Mouse (Mus musculus) left cerebral cortex, postnatal 36 days (tissue): ENCODE data around the gene Mllt6. TPM values are rescaled to one million over a fixed set of nuclear protein-coding genes. Genes with fewer than 3 reads are reported as not detected.
"Not testable (repeated sequence)": the region's sequence is repeated elsewhere in the genome, so short reads cannot be mapped to it uniquely, and the experiment has no call there.

ENCODE experiments used
- DNase-seq, 2 experiments: peaks; one replicate each; pipeline ENCODE4 v3.0.0; 2021 to 2022; ENCODE audit warnings: low spot score in 2 of 2, mixed read lengths in 1 of 2
- intact Hi-C: fragments of 180-260 bp; cut with DNase I; formaldehyde crosslinking; loops from one replicate; pipeline ENCODE4 v1.15.1; 2025
- total RNA-seq, 2 experiments: library from RNA; stranded (reverse); gene quantifications; 2 replicates each; pipeline ENCODE4 v1.2.3; 2021

The Mllt6 gene
- total RNA-seq, 2 experiments from 2014 or later: 129 to 134 TPM

DNA sequence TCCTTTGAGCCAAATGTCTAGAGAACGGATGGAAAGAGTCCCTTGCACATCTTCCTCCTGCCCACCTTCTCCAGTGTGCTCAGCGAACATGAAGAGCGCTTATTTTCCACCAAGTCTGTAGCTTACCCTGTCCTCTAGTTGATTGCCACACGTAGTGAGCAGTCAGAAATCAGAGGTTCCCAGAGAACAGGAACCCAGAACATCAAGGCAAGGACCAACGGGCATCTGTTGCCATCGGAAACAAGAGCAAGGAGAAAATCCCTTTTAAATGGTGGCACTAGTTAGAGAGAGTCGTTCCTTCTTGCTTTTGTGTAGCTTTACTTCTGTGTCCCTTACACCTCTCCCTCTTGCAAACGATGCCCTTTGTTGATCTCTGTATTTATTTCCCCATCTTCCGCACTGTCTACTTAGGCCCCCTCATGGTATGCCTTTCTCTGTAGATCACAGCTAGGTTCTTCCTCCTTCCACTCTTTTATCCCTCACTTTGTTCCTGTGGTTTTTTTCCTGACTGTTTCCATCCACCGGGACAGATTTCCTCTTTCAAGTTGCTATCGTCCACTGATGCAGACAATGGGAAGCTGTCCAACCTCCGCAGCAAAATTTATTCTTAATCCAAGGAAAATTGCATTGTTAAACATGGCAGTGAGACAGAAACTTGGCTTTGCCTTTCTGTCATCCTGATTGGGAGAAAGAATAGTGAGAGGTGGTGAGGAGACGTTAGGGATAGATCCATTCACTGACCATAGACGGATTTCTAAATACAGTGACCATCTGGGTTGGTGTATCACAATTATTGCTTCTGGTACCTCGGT, 38.6 kb downstream of the Mllt6 start:
- no peak for DNase-seq
- intact Hi-C loops: loop anchor here (5.0 kb wide), 1 partner anchor 41 kb away; the partner anchor contains the start of gene Pip4k2b

DNA sequence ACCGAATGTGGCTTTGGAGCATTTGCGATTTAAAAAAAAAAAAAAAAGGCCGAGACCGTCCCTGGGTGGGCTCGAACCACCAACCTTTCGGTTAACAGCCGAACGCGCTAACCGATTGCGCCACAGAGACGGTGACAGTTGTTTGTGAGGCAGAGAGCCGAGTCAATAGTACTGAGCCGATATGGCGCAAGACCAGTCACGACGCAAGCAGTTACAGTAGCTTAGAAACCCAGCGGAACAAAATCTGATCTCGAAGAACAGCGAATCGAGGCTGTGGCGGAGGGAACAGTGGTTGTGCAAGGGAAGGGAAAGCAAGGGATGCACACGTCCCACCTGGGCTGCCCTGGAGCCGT, 39.2 kb downstream of the Mllt6 start:
- intact Hi-C loops: loop anchor here (5.0 kb wide), 1 partner anchor 40 kb away; the partner anchor contains the start of gene Pip4k2b

DNA sequence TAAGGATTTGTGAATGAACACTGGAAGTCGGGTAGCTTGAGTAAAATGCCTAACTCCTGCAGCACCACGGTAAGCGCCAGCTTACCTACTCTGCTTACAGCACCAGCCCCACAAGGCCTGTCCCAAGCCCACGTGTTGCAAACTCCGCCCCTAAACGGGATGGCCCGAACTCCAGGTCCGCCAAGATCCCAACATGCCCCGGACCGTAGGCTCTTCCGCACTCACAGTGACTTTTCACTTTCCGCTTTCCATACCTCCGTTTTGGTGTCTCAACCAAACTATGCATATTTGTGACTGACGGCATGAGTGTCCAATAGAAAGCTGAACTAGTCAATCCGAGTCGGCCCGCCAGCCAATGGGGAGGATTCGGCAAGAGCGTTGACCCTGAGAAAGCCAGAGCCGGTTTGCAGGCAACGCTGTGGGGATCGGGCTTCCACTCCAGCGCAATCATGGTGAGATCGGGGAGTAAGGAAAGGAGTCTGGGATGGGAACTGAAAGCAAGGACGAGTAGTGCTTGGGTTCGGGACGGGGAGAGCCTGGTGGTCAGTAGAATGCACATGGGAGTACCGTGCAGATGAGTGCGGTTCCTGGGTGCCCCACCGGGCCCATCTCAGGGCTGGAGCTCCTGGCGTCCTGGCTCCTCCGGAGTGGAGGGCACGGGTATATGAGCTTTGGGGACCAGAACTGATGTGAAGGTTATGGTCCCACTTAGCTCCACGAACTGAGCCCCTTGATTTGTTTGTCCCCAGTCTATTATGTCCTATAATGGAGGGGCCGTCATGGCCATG, 40.0 kb downstream of the Mllt6 start, which contains the start of gene Psmb3:
Psmb3 (plus strand) TSS at position 361 of the 788 bp plus-strand sequence.
- DNase-seq: peak; percentile 98 to 100
- intact Hi-C loops: loop anchor here (5.0 kb wide), 1 partner anchor 39 kb away; the partner anchor contains the start of gene Pip4k2b

More for the DNA sequence above, 39.2 kb downstream of the Mllt6 start:
- DNase-seq: peak; percentile 89

DNA sequence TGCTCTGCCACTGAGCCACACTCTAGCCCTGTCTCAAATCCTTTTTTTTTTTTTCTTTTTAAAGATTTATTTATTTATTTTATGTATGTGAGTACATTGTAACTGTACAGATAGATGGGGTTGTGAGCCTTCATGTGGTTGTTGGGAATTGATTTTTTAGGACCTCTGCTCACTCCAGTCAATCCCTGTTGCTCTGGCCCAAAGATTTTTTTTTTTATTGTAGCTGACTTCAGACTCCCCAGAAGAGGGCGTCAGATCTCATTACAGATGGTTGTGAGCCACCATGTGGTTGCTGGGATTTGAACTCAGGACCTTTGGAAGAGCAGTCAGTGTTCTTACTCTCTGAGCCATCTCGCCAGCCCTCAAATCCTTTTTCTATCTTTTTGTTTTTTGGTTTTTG, 46.9 kb downstream of the Mllt6 start:
- intact Hi-C loops, DNase-seq: not testable (repeated sequence)

DNA sequence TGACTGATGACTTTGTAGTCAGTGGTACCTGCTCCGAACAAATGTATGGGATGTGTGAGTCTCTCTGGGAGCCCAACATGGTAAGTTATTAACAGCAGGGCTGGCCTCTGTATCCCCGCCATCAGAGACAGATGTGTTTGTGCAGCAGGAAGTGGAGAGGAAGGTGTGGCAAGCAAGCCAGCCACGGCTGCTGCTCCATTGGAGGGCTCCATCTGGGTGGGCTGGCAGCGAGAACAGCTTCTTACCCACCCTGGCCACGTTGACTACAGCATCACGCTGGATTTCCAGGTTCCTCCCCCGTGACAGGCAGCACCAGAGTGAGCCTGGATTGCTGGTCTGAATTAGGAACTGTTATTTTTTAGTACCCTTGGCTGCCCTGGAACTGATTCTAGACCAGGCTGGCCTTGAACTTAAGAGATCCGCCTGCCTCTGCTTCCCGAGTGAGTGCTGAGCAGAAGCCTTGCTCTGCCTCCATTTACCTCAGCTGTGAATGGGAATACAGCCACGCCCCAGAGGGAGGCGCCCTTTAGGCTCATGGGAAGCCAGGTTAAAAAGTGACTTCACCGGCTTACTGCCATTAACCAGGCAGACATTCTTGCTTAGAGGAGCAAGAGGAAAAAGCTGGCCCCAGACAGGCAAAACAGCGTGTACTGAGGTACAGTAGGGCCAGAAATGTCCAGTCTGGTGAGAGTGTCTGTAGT, 48.1 kb downstream of the Mllt6 start:
- DNase-seq: no peak
- intact Hi-C loops: no loop called here

DNA sequence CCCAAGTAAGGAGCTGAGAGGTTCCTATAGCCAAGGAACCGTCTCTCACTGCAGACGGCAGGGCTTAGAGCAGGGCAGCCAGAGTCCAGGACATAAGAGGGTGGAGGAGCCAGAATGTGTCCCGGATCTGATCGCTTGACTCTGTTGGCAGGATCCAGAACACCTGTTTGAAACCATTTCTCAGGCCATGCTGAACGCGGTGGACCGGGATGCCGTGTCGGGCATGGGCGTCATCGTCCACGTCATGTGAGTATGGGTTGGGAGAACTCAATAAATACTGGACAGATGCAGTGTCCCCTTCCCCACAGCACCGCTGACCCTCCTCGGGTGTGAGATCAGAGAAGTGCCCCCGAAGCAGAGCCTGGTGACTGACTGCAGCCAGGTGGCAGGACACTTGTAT, 49.1 kb downstream of the Mllt6 start:
- DNase-seq: no peak
- intact Hi-C loops: no loop called here

DNA sequence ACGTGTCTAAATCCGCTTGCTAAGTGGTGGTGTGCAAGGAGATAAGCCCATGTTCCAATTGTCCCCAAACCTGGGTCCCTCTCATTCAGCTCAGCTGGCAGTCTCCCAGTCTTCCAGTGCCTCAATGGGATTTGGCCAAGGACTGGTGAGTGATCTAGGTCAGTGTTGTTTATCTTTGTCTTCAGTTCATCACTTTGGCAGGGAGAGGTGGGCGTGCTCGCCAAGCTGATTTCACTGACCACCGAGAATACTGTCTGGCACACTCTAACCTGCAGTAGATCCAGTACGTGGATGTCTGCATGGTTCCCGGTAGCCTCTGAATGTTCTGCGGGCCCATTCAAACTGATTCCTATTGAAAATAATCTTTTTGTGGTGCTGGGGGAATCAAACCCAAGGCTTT, 50.7 kb downstream of the Mllt6 start:
- DNase-seq: no peak
- intact Hi-C loops: no loop called here

DNA sequence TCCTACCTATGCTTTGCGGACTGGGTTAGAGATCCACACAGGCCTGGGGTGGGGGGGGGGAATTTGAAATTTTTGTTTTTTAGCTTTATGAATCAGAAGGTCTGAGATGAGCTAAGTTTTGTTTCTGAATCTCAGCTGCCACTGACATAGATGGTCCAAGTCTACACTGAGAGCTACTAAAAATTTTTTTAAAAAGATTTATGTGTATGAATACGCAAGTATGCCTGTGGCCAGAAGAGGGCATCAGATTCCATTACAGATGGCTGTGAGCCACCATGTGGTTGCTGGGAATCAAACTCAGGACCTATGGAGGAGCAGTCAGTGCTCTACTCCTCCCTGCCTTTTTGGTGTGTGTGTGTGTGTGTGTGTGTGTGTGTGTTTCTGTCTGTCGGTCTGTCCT, 51.1 kb downstream of the Mllt6 start:
- no peak for DNase-seq
- intact Hi-C loops: no loop called here

DNA sequence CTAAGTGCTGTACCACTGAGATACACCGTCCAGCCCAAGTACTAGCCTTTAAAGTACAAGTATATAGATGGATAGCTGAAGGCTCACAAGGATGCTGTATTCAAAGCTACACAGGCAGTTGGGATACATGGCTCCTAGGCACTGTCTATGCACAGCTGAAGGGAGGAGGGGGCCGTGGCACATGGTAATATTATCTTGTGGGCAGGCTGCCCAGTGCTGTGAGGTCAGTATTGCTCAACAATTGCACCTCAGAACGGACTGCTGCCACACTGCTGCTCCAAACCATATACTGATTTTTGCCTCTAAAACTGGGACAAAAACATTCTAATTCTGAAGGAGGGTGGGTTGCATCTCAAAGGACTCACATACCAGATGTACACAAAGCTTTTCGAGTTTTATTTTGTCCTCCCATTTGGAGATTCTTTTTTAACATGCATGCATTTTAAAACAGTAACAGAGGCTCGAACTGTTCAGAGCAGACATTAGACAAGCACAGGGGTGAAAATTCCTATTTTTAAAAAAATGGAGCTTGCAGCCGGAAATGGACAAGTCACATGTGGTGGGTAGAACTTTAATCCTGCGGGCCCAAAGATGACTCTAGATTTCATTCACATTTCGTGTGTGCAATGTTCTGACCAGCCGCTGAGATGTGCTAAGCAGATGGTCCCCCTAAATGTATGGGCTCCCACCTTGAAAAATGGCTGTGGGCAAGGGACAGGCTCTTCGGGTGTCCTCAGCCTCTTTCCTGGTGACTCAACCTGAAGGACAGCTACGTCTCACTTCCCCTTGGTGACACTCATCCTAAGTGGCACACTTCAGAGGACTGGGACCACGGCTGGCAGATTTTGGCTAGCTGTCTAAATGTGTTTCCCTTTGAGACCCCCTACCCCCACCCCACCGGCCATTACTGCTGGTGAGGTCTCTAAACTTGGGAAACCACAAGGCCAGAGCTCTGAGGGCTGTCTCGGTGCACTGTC, 51.9 kb downstream of the Mllt6 start:
- intact Hi-C loops: no loop called here
- peak in 1 of 2 experiments; percentile 43 for DNase-seq

DNA sequence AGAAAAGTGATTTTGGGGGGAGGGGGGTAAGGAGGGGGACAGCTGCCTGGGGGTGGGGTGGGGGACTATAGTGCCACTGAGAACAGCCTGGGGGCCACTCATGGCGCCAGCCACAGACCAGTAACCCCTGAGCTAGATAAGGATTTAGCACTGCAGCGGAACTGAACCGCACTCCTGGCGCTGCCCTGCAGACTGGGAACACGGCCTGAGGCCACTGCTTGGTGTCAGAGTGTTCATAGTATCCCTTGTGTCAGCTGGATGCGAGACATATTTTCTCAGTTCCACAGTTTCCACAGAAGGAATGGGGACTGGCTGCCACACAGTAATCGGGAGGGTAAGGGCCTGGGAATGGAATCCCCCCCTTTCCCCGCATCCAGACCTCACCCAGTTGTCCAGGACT, 52.8 kb downstream of the Mllt6 start:
- intact Hi-C loops: no loop called here

DNA sequence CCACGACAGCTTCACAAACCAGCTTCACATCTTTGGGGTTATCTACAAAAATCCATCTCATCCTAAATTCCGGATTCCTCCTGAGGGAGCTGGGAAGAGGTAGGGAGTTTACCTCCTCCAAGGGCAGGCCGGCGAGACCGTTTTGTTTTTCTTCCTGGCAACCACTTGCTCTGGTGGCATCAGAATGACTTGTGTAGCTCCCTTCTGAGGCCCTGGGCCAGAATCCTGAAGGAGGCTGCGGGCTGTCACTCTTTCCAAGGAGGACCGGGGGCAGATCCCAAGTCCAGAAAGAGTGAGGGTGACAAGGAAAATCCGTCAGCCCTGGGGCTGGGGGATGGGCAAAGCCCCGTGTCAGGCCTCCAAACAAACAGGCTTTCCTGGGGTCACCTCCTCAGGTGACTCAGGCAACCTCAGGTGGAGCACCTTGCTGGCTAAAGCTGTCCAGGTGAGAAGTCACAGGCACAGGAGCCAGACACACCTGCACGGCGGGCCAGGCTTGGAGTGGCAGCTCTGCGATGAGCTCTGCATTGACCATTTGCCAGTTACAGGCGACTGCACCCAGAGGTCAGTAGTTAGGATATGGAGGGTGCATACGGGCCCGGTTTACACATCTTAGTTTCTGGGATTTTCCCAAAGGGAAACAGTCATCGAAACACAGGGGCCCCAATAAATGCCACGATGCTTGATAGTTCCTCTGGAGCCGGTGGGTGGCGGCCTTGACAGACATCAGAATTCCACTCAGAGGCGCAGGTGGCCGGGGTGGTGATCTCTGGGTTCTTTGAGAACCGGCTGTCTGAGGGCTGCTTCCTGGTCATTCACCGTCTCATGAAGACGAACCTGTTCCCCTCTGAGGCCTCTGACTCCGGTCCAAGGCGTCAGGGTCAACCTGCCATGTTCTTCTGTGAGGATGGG, 54.4 kb downstream of the Mllt6 start:
- intact Hi-C loops: no loop called here
- no peak for DNase-seq

More for the DNA sequence above, 52.8 kb downstream of the Mllt6 start:
- DNase-seq: no peak

DNA sequence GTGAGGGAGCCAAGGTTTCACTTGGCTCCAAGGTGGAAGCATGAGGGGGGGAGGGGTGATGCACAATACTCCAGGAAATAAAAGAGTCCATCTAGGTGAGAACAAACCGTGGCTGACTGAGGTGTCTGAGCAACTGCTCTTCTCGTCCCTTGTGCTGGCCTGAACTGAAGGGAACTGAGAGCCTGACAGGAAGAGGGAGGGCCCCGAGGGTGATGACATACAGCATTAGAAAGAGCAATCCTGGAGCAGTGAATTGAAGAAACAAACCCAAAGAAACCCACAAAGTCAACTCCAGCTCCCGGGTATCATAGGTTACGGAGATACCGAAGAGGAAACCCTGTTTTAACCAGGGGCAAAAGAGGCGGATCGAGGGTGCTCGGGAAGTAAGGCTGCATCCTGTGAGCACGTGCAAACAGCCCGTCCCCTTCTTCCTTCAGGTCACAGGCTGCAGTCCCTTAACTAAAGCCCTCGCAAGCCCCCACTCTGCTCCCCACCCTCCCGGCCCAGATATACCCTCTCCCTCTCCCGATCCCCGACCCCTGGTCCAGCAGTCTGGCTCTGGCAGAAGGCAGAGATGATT, 55.2 kb downstream of the Mllt6 start:
- no peak for DNase-seq
- intact Hi-C loops: no loop called here

DNA sequence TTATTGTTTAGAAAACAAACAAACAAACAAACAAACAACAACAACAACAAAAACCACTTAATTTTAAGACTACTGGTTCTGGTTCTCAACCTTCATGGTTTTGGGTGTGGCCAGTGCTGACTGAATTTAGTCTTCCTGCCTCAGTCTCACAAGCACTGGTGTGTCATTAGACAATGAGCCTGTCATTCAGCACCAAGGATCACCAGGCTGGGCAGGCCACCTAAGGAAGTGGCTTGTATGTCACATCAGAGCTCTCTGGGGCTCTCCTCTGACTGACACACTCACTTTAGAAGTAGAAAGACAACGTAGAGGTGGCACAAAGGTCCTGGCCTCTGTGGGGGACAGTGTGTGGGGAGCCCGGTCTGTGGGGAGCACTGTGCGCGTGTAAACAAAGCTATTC, 55.8 kb downstream of the Mllt6 start:
- intact Hi-C loops: no loop called here

DNA sequence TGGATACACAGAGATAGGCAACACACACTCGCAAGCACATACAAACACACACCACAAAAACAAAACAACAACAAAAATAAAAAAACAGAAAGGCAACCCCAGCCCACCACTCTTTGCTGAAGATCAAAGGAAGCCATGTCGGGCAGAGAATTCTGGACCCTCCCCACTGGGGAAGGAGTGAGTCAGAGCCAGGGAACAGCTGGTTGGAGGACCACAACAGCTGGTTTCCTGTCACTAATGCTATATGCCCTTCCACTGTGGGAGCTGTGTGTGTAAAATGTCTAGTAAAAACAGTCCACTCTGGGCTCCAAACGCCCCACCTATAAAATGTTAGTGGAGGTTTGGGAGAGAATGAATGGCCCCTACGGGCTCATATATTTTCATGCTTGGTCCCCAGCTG, 58.1 kb downstream of the Mllt6 start:
- intact Hi-C loops: no loop called here
- no peak for DNase-seq

More for the DNA sequence above, 55.8 kb downstream of the Mllt6 start:
- DNase-seq: no peak

DNA sequence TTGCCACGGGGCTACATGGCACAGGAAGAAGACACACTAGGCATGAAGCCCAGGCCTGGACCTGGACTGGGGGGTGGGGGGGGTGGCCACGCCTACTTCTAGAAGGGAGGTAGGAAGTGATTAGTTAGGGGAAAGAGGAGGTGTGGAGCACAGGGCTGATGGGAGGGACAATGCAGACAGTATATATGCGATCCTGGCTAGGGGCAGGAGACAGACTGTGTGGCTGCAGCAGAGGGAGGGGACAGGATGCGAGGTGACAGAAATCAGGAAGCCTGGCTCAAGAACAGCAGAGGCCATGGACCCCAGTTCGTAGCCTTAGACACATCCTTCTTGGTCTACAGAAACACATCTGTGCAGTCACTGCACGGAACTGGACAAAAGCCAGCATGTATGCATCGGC, 60.5 kb downstream of the Mllt6 start:
- DNase-seq: no peak
- intact Hi-C loops: no loop called here

DNA sequence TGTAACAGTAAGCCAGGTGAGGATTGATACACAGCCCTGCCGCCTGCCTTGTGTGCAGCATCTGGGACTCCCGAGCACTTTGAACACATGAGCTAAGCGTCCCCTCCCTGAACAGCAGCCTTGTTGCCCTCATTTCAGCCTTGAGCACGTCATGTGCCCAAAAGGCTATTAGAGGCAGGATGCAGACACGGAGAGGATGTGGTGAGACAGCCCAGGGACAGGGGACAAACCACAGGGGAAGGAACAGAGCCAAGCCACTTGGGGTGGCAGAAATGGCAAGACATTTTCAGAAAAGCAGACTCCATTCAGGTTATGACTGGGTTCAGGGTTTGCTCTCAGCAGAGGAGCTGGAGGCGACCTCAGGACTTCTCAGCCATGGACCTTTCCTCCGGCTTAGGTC, 65.1 kb downstream of the Mllt6 start:
- intact Hi-C loops: no loop called here
- no peak for DNase-seq

DNA sequence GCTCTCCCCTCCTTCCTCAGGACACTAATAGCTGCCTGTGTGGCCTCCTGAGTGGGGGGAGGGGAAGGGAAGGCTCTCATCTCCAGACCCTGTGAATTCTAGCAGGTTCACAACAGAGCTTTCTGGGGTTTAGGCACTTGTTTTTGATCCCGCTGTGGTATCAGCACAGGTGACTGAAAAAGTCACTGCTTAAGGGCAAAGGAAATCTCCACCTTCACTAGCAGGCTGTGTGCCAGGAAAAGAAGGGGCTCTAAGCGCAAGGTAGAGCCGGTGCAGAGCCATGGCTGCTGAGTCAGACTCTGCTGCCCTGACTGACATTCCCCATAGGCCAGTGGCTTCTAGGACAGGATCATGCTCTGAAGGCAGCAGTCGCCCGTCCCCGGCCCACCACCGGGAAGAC, 65.5 kb downstream of the Mllt6 start:
- intact Hi-C loops: no loop called here
- DNase-seq: no peak

DNA sequence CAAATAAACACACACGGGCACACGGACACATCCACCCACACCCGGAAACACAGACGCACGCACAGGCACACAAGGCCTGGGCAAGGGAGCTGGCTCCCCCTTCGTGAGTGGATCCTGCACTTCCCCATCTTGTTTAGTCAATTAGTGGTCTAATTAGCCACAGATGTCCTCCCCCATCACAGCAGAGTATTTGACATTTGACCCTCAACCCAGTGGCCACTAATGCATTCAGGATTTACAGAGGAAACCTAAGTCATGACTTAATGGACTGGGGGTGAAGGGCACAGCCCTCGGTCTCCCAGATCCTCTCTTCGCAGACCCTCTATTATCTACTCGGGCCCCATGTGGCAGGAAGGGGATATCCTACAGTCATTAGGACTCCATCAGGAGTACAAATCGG, 70.5 kb downstream of the Mllt6 start:
- DNase-seq: no peak
- intact Hi-C loops: no loop called here
